Mouse (Mus musculus) lung, adult 2 months (tissue): Measurements from ENCODE around the gene Clybl.

Source experiments
- CTCF ChIP-seq: fragments of 200-500 bp; IDR thresholded peaks from 2 replicates; pipeline ENCODE4 v1.5.1; 2011; ENCODE audit warnings: mild to moderate bottlenecking, low read length, control low read depth; ENCODE audit not compliant: insufficient read depth
- POLR2A ChIP-seq: fragments of 200-500 bp; IDR thresholded peaks from 2 replicates; pipeline ENCODE4 v1.6.1; 2011; ENCODE audit warnings: low read depth, mild to moderate bottlenecking, control low read depth, low read length, borderline replicate concordance; ENCODE audit errors: extremely low read depth

DNA sequence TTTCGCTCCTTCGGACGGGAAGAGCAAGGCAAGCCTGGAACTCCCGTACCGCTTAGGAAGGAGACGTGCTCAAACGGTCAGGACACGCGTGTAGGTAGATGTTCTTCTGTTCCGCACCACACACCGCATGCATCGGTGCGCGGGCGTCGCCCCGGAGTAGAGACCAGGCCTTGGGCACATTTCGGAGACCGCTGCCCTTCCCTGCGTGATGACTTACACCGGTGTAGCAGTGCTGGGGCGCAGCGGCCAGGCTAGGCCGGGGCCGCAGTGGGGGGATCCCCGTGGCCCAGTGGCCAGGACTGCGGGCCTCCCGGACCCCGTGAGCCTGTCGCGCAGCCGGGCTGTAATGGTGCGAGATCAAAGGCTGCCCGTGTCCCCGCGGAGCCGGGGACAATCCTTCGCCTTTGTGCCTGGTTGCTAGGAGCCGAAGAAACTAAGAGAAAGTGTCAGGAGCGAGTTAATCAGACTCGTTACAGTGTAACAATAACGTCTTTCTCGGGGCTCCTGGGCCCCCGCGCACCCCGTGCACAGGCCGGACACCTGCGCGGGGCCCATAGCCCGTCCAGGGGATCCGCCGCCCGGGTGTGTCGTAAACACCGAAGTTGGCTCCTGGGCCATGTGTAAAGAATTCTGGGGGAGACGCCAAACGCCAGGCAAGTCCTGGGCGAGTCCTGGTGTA, 225.2 kb downstream of the Clybl start:
- TF ChIP-seq POLR2A (no peak), CTCF (no peak)
